Mouse (Mus musculus): Measurements from ENCODE around the gene Tenm3.

DNA sequence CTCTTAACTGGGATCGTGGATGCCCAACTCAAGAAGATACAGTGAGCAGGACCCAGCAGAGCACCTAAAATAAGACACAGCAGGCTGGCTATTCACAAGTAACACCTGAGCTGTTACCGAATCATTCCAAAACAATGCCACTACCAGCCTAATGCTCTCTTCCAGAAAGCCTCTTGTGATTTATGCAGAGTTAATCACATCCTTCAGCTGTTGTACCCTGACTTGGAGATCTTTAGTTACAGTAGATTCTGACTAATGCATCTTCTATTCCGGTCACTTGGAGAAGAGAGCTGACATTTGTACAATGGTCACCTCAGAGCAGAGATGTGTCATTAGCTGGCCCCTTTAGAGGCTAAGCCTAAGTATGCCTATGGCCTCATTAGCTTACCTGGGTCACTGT is 550.0 kb downstream of the Tenm3 start:
- TF ChIP-seq POLR2A (IDR thresholded peaks at IDR 0.05; ENCODE audit: control insufficient read depth, extremely low read depth, insufficient read depth, low read length, poor library complexity) (no peak), CTCF (IDR thresholded peaks at IDR 0.05; ENCODE audit: borderline replicate concordance, control insufficient read depth, extremely low read depth, insufficient read depth, low read length, poor library complexity) (no peak)

Data from thymus, adult 2 months (tissue).